Mouse (Mus musculus): ENCODE measurements at regions not wholly inside any gene's neighbourhood (a gene's known extent, or its start where the extent isn't known, plus 50 kb on each side); places are given as distances from the start of the nearest gene placed in this dataset.

- Histone ChIP-seq H3K27me3 (ENCODE audit: control insufficient read depth, insufficient read depth, low read length) (peaks cover 11% of the 10 kb centered on the region), H3K4me3 (ENCODE audit: low read depth, low read length) (no peak overlapping the region), H3K9me3 (replicated peaks; ENCODE audit: control insufficient read depth, low read length) (no peaks in the 10 kb centered on the region), H3K9ac (ENCODE audit: low read depth, low read length) (no peak overlapping the region), H3K4me2 (no peak overlapping the region), H3K27ac (ENCODE audit: low read depth, low read length) (no peak overlapping the region), H3K36me3 (ENCODE audit: control insufficient read depth, insufficient read depth, low read length) (no peaks in the 10 kb centered on the region), H3K4me1 (ENCODE audit: control insufficient read depth, insufficient read depth, low read length) (peaks cover 10% of the 10 kb centered on the region)
- no peak for ATAC-seq (replicated peaks; ENCODE audit: insufficient number of reproducible peaks, low FRiP score, low TSS enrichment)
- WGBS (ENCODE audit: insufficient replicate concordance), result 68% methylated on average over 2 of the region's 2 CpGs
Measured at GRCm38 (mm10) chr12:32757441-32758119, 61.8 kb upstream of the Nampt start.

GRCm38 (mm10) chr12:32758150-32758549 lies 61.2 kb upstream of the Nampt start:
- ATAC-seq (replicated peaks; ENCODE audit: insufficient number of reproducible peaks, low FRiP score, low TSS enrichment), result no peak
- Histone ChIP-seq H3K27ac (ENCODE audit: low read depth, low read length) (no peak overlapping the region), H3K4me2 (no peak overlapping the region), H3K27me3 (ENCODE audit: control insufficient read depth, insufficient read depth, low read length) (peaks cover 11% of the 10 kb centered on the region), H3K4me3 (ENCODE audit: low read depth, low read length) (no peak overlapping the region), H3K4me1 (ENCODE audit: control insufficient read depth, insufficient read depth, low read length) (peaks cover 10% of the 10 kb centered on the region), H3K9ac (ENCODE audit: low read depth, low read length) (no peak overlapping the region), H3K36me3 (ENCODE audit: control insufficient read depth, insufficient read depth, low read length) (no peaks in the 10 kb centered on the region), H3K9me3 (replicated peaks; ENCODE audit: control insufficient read depth, low read length) (no peaks in the 10 kb centered on the region)
- 70% methylated on average over 2 of the region's 2 CpGs for WGBS (ENCODE audit: insufficient replicate concordance)

- H3K36me3 ChIP-seq (ENCODE audit: control insufficient read depth, insufficient read depth, low read length), result no peaks in the 10 kb centered on the region
- no peak overlapping the region for H3K9ac ChIP-seq (ENCODE audit: low read depth, low read length)
- no peak for ATAC-seq (replicated peaks; ENCODE audit: insufficient number of reproducible peaks, low FRiP score, low TSS enrichment)
- H3K4me2 ChIP-seq, result peak overlapping the region; percentile 11; the same call in 1 of the 2 replicates
- no peak overlapping the region for H3K27ac ChIP-seq (ENCODE audit: low read depth, low read length)
- no peaks in the 10 kb centered on the region for H3K9me3 ChIP-seq (replicated peaks; ENCODE audit: control insufficient read depth, low read length)
- H3K4me1 ChIP-seq (ENCODE audit: control insufficient read depth, insufficient read depth, low read length), result peaks cover 10% of the 10 kb centered on the region
- H3K4me3 ChIP-seq (ENCODE audit: low read depth, low read length), result no peak overlapping the region
- H3K27me3 ChIP-seq (ENCODE audit: control insufficient read depth, insufficient read depth, low read length), result peaks cover 18% of the 10 kb centered on the region
- 33% methylated on average over 3 of the region's 3 CpGs for WGBS (ENCODE audit: insufficient replicate concordance)
Measured at GRCm38 (mm10) chr12:32760627-32761026, 58.7 kb upstream of the Nampt start.

- Histone ChIP-seq H3K4me1 (ENCODE audit: control insufficient read depth, insufficient read depth, low read length) (peaks cover 10% of the 10 kb centered on the region), H3K27me3 (ENCODE audit: control insufficient read depth, insufficient read depth, low read length) (peaks cover 18% of the 10 kb centered on the region), H3K36me3 (ENCODE audit: control insufficient read depth, insufficient read depth, low read length) (no peaks in the 10 kb centered on the region), H3K4me2 (peak overlapping the region; percentile 11), H3K9me3 (replicated peaks; ENCODE audit: control insufficient read depth, low read length) (no peaks in the 10 kb centered on the region), H3K4me3 (ENCODE audit: low read depth, low read length) (no peak overlapping the region), H3K9ac (ENCODE audit: low read depth, low read length) (no peak overlapping the region), H3K27ac (ENCODE audit: low read depth, low read length) (0 out of 2 replicates have a peak overlapping the region, but pooled peaks have one; percentile 3)
- peak; percentile 61; the same call in 1 of the 2 replicates for ATAC-seq (replicated peaks; ENCODE audit: insufficient number of reproducible peaks, low FRiP score, low TSS enrichment)
- 6% methylated on average over 3 of the region's 3 CpGs for WGBS (ENCODE audit: insufficient replicate concordance)
Measured at GRCm38 (mm10) chr12:32761055-32761454, 58.3 kb upstream of the Nampt start.

GRCm38 (mm10) chr12:32764271-32764670 lies 55.1 kb upstream of the Nampt start:
- 76% methylated on average over 3 of the region's 3 CpGs for WGBS (ENCODE audit: insufficient replicate concordance)
- H3K4me3 ChIP-seq (ENCODE audit: low read depth, low read length), result no peak overlapping the region
- no peak overlapping the region for H3K4me2 ChIP-seq
- H3K27ac ChIP-seq (ENCODE audit: low read depth, low read length), result no peak overlapping the region
- H3K9me3 ChIP-seq (replicated peaks; ENCODE audit: control insufficient read depth, low read length), result no peaks in the 10 kb centered on the region
- peaks cover 7% of the 10 kb centered on the region for H3K27me3 ChIP-seq (ENCODE audit: control insufficient read depth, insufficient read depth, low read length)
- peaks cover 10% of the 10 kb centered on the region for H3K4me1 ChIP-seq (ENCODE audit: control insufficient read depth, insufficient read depth, low read length)
- H3K9ac ChIP-seq (ENCODE audit: low read depth, low read length), result no peak overlapping the region
- no peaks in the 10 kb centered on the region for H3K36me3 ChIP-seq (ENCODE audit: control insufficient read depth, insufficient read depth, low read length)
- ATAC-seq (replicated peaks; ENCODE audit: insufficient number of reproducible peaks, low FRiP score, low TSS enrichment), result no peak

GRCm38 (mm10) chr12:32764747-32765146 lies 54.6 kb upstream of the Nampt start:
- 75% methylated on average over 7 of the region's 7 CpGs for WGBS (ENCODE audit: insufficient replicate concordance)
- Histone ChIP-seq H3K27me3 (ENCODE audit: control insufficient read depth, insufficient read depth, low read length) (peaks cover 7% of the 10 kb centered on the region), H3K9me3 (replicated peaks; ENCODE audit: control insufficient read depth, low read length) (no peaks in the 10 kb centered on the region), H3K27ac (ENCODE audit: low read depth, low read length) (no peak overlapping the region), H3K4me2 (no peak overlapping the region), H3K4me3 (ENCODE audit: low read depth, low read length) (no peak overlapping the region), H3K36me3 (ENCODE audit: control insufficient read depth, insufficient read depth, low read length) (no peaks in the 10 kb centered on the region), H3K9ac (ENCODE audit: low read depth, low read length) (no peak overlapping the region), H3K4me1 (ENCODE audit: control insufficient read depth, insufficient read depth, low read length) (peaks cover 10% of the 10 kb centered on the region)
- ATAC-seq (replicated peaks; ENCODE audit: insufficient number of reproducible peaks, low FRiP score, low TSS enrichment), result no peak

- ATAC-seq (replicated peaks; ENCODE audit: insufficient number of reproducible peaks, low FRiP score, low TSS enrichment), result no peak
- H3K27me3 ChIP-seq (ENCODE audit: control insufficient read depth, insufficient read depth, low read length), result peaks cover 7% of the 10 kb centered on the region
- peaks cover 4% of the 10 kb centered on the region; the same call in 1 of the 2 replicates for H3K4me1 ChIP-seq (ENCODE audit: control insufficient read depth, insufficient read depth, low read length)
- H3K9me3 ChIP-seq (replicated peaks; ENCODE audit: control insufficient read depth, low read length), result no peaks in the 10 kb centered on the region
- H3K27ac ChIP-seq (ENCODE audit: low read depth, low read length), result no peak overlapping the region
- H3K4me2 ChIP-seq, result no peak overlapping the region
- no peak overlapping the region for H3K9ac ChIP-seq (ENCODE audit: low read depth, low read length)
- no peaks in the 10 kb centered on the region for H3K36me3 ChIP-seq (ENCODE audit: control insufficient read depth, insufficient read depth, low read length)
- H3K4me3 ChIP-seq (ENCODE audit: low read depth, low read length), result no peak overlapping the region
Measured at GRCm38 (mm10) chr12:32765861-32766260, 53.5 kb upstream of the Nampt start.

GRCm38 (mm10) chr12:32766575-32766974 lies 52.8 kb upstream of the Nampt start:
- no peak overlapping the region for H3K27ac ChIP-seq (ENCODE audit: low read depth, low read length)
- H3K4me1 ChIP-seq (ENCODE audit: control insufficient read depth, insufficient read depth, low read length), result peaks cover under 1% of the 10 kb centered on the region; the same call in 1 of the 2 replicates
- H3K4me2 ChIP-seq, result no peak overlapping the region
- no peaks in the 10 kb centered on the region for H3K9me3 ChIP-seq (replicated peaks; ENCODE audit: control insufficient read depth, low read length)
- H3K9ac ChIP-seq (ENCODE audit: low read depth, low read length), result no peak overlapping the region
- no peak for ATAC-seq (replicated peaks; ENCODE audit: insufficient number of reproducible peaks, low FRiP score, low TSS enrichment)
- WGBS (ENCODE audit: insufficient replicate concordance), result 72% methylated on average over 3 of the region's 3 CpGs
- H3K27me3 ChIP-seq (ENCODE audit: control insufficient read depth, insufficient read depth, low read length), result peaks cover 7% of the 10 kb centered on the region
- H3K36me3 ChIP-seq (ENCODE audit: control insufficient read depth, insufficient read depth, low read length), result no peaks in the 10 kb centered on the region
- H3K4me3 ChIP-seq (ENCODE audit: low read depth, low read length), result no peak overlapping the region
